Mouse (Mus musculus) cerebellum, adult 11 months (tissue): ENCODE data around the gene Foxj3.

Source experiments
- DNase-seq: peaks from one replicate; pipeline ENCODE4 v3.0.0; 2022

Foxj3 gene

GRCm38 (mm10) chr4:119637946-119638345 is 101.1 kb downstream of the Foxj3 start:
- DNase-seq: no peak

GRCm38 (mm10) chr4:119638656-119639055 is 101.9 kb downstream of the Foxj3 start:
- no peak for DNase-seq

DNA sequence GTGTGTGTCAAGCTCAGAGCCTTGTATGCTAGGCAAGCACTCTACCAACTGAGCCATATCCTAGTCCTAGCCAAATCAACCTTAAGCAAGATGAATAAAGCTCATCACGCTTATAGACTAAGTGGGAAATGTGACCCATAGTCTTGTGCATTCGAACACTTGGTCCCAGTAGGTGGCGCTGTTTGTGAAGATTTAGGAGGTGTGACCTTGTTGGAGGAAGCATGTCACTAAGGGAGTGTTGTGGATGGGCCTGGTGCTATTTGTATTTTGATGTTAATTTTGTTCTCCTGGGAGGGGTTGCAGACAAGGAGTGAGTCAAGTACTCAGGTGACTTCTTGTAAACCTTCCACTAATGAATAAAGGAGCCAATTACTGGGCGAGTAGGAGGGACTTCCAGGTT is 105.9 kb downstream of the Foxj3 start:
- no peak for DNase-seq

DNA sequence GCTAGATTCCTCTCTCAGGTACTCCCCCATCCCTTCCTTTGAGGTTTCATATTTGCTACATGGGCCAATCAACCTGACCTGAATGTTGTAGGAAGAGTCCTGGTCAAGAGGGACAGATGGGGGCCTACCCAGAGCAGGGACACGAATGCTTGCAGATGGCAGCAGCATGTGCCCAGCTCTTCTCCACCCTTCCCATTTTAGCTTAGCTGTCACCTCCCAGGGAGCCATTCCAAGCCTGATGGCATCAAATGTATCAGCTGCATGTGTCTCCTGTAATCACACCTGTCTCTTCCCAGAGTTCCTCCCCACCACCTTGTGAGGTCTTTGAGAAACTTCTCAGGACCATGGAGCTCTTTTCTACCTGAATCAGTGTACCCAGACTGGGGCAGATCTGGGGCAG is 120.2 kb downstream of the Foxj3 start:
- no peak for DNase-seq

DNA sequence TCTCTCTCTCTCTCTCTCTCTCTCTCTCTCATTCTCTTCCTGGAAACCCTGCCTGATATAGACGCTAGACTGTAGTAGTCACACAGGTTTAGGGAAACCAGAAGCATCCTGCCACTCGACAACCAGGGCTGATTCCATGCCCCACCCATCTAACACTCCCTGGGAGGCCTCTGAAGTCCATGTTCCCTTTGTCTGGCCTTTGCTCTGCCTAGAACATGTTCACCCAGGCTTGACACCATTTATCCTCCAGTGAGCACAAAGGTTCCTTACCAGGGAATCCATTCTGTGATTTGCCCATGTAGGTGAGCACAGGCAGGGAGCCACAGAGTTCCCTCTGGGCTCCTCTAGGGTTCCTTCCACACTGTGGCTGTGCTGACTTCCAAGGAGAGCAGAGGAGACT is 121.4 kb downstream of the Foxj3 start:
- no peak for DNase-seq

- DNase-seq: no peak
Measured at GRCm38 (mm10) chr4:119658731-119659130, 121.9 kb downstream of the Foxj3 start, which contains the start of gene Guca2b. Guca2b (minus strand) TSS chr4:119658954.

DNA sequence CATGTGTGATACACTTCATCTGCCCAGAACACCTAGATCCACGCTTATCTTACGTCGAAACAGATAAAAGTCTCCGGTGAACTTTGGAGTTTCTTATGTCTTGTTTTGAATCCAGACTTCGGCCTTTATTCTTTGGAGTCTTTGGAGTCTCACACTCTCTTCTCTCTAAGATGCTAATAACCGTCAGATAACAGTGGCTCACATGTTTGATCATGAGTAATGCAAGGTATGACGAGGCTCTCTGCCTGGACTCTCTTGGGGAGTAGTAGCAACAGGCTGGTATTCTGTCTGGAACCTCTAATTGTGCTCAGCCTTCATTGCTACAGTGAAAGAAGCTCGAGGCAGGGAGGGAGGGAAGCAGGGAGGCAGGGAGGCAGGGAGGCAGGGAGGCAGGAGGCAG is 123.2 kb downstream of the Foxj3 start:
- no peak for DNase-seq

DNA sequence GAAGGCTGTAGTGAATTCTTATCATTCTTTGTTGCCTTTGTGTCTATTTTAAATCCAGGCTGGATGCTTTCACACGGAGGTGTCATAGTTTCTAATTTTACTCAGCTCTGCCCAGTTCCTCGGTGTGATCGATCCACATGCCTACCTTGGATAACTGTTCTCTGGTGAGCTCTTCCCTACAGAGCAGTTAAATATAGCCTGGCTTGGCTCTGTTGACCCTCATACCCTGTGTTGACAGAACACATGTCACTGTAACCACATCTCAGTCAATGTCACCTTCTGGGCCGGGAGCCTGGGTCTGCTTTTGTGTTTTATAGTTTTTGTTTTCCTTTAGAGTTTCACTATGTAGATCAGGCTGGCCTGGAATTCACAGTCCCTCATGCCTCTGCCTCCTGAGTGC is 125.3 kb downstream of the Foxj3 start:
- no peak for DNase-seq

GRCm38 (mm10) chr4:119662976-119663375 is 126.2 kb downstream of the Foxj3 start:
- no peak for DNase-seq

DNA sequence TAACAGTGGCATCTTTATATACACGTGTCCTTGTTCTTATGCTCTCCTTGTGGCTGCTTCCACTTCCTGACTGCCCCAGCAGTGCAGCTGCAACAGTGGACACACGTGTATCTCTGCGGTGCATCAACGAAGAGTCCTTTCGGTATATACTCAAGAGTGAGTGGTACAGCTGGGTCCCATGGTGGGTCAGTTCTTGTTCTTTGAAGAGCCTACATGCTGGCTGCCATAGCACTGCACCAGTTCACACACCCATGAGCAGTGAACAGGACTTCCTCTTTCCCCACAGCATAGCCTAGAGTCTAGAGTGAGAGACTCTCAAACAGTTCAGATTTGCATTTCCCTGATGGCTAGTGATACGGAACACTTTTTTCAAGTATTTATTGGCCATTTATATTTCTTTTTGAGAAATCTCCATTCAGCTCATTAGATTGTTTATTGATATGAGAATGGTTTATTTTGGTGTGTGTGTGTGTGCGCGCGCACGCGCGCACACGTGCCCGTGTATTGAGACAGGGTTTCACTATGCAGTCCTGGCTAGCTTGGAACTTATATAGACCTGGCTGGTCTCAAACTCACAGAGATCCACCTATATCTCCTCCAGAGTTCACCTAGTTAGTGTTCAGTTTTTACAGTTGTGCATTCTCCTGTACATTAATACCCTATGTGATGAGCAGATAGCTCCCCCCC is 126.7 kb downstream of the Foxj3 start:
- DNase-seq: no peak

DNA sequence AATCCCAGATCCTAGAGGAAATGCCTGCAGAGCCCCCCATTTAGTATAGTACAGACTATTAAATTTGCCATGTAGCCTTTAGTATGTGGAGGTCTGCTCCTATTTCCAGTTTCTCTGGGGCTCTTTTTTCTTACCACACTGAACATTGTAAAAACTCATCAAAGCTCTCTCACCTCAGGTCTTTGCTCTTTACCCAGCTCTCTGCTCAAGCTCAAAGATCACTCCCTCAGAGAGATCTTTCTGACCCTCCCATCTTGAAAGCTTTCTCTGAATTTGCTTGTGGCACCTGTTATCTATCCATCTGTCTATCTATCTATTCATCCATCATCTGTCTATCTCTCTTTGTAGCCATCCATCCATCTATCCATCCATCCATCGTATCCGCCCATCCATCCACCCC is 128.4 kb downstream of the Foxj3 start:
- no peak for DNase-seq

- no peak for DNase-seq
Measured at GRCm38 (mm10) chr4:119666116-119666515, 129.3 kb downstream of the Foxj3 start.

GRCm38 (mm10) chr4:119667454-119667853 is 130.7 kb downstream of the Foxj3 start:
- DNase-seq: peak; percentile 25

DNA sequence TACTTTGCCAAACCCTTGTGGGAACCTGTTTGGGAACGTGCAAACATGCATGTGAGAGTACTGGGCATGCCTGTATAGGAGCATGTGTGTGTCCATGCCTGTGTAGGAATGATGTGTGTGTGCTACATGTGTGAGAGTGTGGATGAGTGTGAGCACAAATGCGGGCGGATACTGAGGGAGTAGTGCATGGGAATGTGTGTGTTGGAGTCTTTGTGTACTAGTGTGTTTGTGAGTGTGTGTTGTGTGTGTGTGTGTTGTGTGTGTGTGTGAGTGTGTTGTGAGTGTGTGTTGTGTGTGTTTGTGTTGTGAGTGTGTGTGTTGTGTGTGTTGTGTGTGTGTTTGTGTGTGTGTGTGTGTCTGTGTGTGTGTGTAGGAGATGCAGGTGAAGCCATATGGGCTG is 131.4 kb downstream of the Foxj3 start:
- DNase-seq: no peak

- DNase-seq: no peak
Measured at GRCm38 (mm10) chr4:119668596-119668995, 131.8 kb downstream of the Foxj3 start.

GRCm38 (mm10) chr4:119669356-119670209 is 132.8 kb downstream of the Foxj3 start:
- DNase-seq: no peak

DNA sequence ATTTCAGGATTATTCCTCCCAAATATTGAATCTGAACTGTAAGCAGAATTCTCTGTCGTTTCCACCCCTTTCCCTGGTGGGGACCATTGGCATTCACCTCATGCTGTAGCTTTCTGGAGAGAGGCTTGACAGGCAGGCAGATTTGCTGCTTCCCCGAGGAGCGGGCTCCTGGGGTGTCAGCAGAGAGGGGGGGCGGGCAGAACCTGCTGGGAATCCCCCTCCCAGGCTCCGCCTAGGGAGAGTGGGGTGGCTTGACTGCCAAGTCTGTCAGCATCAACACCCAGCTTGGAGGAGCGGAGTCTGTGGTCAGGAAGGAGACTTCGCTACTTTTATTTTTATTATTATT is 133.4 kb downstream of the Foxj3 start:
- no peak for DNase-seq

DNA sequence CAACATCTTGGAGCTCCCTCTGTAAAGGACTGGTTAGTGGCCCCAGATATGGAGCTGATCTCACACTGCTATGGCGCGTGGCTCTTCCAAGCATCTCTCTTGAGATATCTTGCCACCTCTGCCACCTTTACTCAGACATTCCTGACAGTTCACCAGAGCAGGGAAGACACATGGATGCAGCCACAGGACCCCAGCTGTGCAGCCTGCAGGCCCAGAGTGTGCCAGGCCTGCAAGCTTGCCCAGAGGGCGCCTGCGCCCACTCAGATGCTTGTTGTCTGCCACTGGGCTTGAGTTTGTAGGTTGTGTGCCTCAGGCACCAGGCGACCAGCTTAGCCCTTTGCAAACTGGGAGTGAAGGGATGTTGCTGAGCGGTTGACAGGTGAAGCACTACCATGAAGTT is 133.9 kb downstream of the Foxj3 start:
- no peak for DNase-seq

DNA sequence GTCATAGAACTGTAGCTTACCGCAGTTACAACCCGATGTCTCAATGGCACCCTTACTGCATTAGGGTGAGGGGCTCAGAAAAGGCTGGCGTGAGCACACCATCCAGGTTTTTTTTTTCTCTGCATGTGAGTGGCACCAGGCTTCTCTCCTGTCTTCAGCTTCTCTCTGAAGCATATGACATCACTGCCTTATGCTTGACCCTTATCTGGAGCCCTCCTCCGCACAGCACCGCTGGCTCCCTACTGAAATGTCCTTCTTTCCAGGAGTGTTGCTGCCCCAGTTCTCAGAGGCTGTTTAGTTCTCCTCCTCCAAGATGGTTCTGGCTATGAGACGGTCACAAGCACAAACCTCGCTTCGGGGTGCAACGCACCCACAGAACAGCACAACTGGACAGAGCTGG is 134.4 kb downstream of the Foxj3 start:
- no peak for DNase-seq

GRCm38 (mm10) chr4:119672685-119673084 is 135.9 kb downstream of the Foxj3 start:
- DNase-seq: no peak
